Mouse (Mus musculus): ENCODE measurements at regions not wholly inside any gene's neighbourhood (a gene's known extent, or its start where the extent isn't known, plus 50 kb on each side); places are given as distances from the start of the nearest gene placed in this dataset.

- no peak for TF ChIP-seq CTCF (IDR thresholded peaks at IDR 0.05)
- no peak for TF ChIP-seq EP300 (IDR thresholded peaks at IDR 0.05)
Observed at GRCm38 (mm10) chr2:82572099-82572498, 371.3 kb upstream of the Fsip2 start.
